7 mouse cellular contexts compared by ENCODE assay signal in genomic region chr11:57963291-57963870, GRCm38 (mm10). TPM values are rescaled to one million over a fixed set of nuclear protein-coding genes. Genes with fewer than 3 reads are reported as not detected.
A peak's percentile ranks its signal among the peaks of the same experiment; 100 is the strongest.
DNase-seq lines count a peak whose midpoint lies in the region; ATAC-seq and TF ChIP-seq lines count a peak whose summit lies in the region.

No protein-coding gene starts in this region.

- ATAC-seq in lung, embryonic 16.5 days (ENCODE audit: low read depth): no peak
- ATAC-seq in forebrain, embryonic 12.5 days (ENCODE audit: low FRiP score): no peak
- ATAC-seq in limb, embryonic 14.5 days (ENCODE audit: low FRiP score, low read depth): no peak
- ATAC-seq in stomach, embryonic 14.5 days (ENCODE audit: insufficient number of reproducible peaks, insufficient read depth, low FRiP score, low read depth): no peak

- no peaks in the 10 kb centered on the region for H3K9me3 ChIP-seq in lung, embryonic 16.5 days (ENCODE audit: control insufficient read depth, low read length)
- no peaks in the 10 kb centered on the region for H3K9me3 ChIP-seq in forebrain, embryonic 12.5 days
- no peaks in the 10 kb centered on the region for H3K9me3 ChIP-seq in limb, embryonic 14.5 days (ENCODE audit: control insufficient read depth, low read length)
- H3K9me3 ChIP-seq in stomach, embryonic 14.5 days (ENCODE audit: control insufficient read depth, low read depth, low read length): no peaks in the 10 kb centered on the region; the same call in 1 of the 2 replicates

- DNase-seq in lung, postnatal 36 days: no peak
- DNase-seq in limb, embryonic 14.5 days (ENCODE audit: low spot score): no peak
- DNase-seq in B cell, adult 2 months: no peak
- DNase-seq in urinary bladder, postnatal 36 days (ENCODE audit: low spot score in 2 of 2): no peak

- peak overlapping the region; percentile 84 for H3K9ac ChIP-seq in lung, embryonic 16.5 days (ENCODE audit: low read length)
- H3K9ac ChIP-seq in forebrain, embryonic 12.5 days: peak overlapping the region; percentile 76; the same call in 1 of the 2 replicates
- H3K9ac ChIP-seq in limb, embryonic 14.5 days (ENCODE audit: low read depth, low read length, severe bottlenecking): no peak overlapping the region
- peak overlapping the region; percentile 62; the same call in 1 of the 2 replicates for H3K9ac ChIP-seq in stomach, embryonic 14.5 days (replicated peaks; ENCODE audit: low read depth, low read length)

- TF ChIP-seq POLR2A in limb, embryonic 14.5 days (IDR thresholded peaks at IDR 0.05; ENCODE audit: borderline replicate concordance, extremely low read depth, insufficient read depth, insufficient read length): no peak

- H3K36me3 ChIP-seq in lung, embryonic 16.5 days (ENCODE audit: control insufficient read depth, insufficient read depth, low read length): no peaks in the 10 kb centered on the region
- no peaks in the 10 kb centered on the region for H3K36me3 ChIP-seq in forebrain, embryonic 12.5 days (replicated peaks)
- no peaks in the 10 kb centered on the region for H3K36me3 ChIP-seq in limb, embryonic 14.5 days (ENCODE audit: control insufficient read depth, insufficient read depth, low read length)
- H3K36me3 ChIP-seq in stomach, embryonic 14.5 days (ENCODE audit: control insufficient read depth, insufficient read depth, low read length): no peaks in the 10 kb centered on the region

- no peak overlapping the region for H3K27ac ChIP-seq in lung, embryonic 16.5 days (ENCODE audit: low read length)
- H3K27ac ChIP-seq in forebrain, embryonic 12.5 days: no peak overlapping the region
- H3K27ac ChIP-seq in limb, embryonic 14.5 days (replicated peaks; ENCODE audit: low read depth, low read length): no peak overlapping the region
- H3K27ac ChIP-seq in stomach, embryonic 14.5 days (ENCODE audit: low read length): no peak overlapping the region

- no peaks in the 10 kb centered on the region for H3K27me3 ChIP-seq in lung, embryonic 16.5 days (ENCODE audit: control insufficient read depth, insufficient read depth, low read depth, low read length)
- no peaks in the 10 kb centered on the region; the same call in 1 of the 2 replicates for H3K27me3 ChIP-seq in forebrain, embryonic 12.5 days
- H3K27me3 ChIP-seq in limb, embryonic 14.5 days (ENCODE audit: control insufficient read depth, insufficient read depth, low read length): no peaks in the 10 kb centered on the region
- no peaks in the 10 kb centered on the region for H3K27me3 ChIP-seq in stomach, embryonic 14.5 days (ENCODE audit: control insufficient read depth, insufficient read depth, low read length)

- H3K4me3 ChIP-seq in lung, embryonic 16.5 days (ENCODE audit: low read length): peak overlapping the region; percentile 82
- peak overlapping the region; percentile 54 for H3K4me3 ChIP-seq in forebrain, embryonic 12.5 days (replicated peaks)
- H3K4me3 ChIP-seq in limb, embryonic 14.5 days (replicated peaks; ENCODE audit: low read length): peak overlapping the region; percentile 59
- peak overlapping the region; percentile 52 for H3K4me3 ChIP-seq in stomach, embryonic 14.5 days (ENCODE audit: low read depth, low read length)

- peak overlapping the region; percentile 88 for H3K4me2 ChIP-seq in lung, embryonic 16.5 days (ENCODE audit: low read depth, low read length)
- peak overlapping the region; percentile 71 for H3K4me2 ChIP-seq in forebrain, embryonic 12.5 days
- peak overlapping the region; percentile 82 for H3K4me2 ChIP-seq in limb, embryonic 14.5 days (replicated peaks; ENCODE audit: low read depth, low read length, severe bottlenecking)
- peak overlapping the region; percentile 56 for H3K4me2 ChIP-seq in stomach, embryonic 14.5 days (replicated peaks; ENCODE audit: low read depth, low read length)

- 33% methylated on average over 9 of the region's 9 CpGs for WGBS in lung, embryonic 16.5 days
- 33% methylated on average over 9 of the region's 9 CpGs for WGBS in forebrain, embryonic 12.5 days
- WGBS in limb, embryonic 14.5 days: 39% methylated on average over 9 of the region's 9 CpGs
- 42% methylated on average over 9 of the region's 9 CpGs for WGBS in stomach, embryonic 14.5 days

- H3K4me1 ChIP-seq in lung, embryonic 16.5 days (replicated peaks; ENCODE audit: control insufficient read depth, insufficient read depth, low read length): peaks cover 9% of the 10 kb centered on the region
- H3K4me1 ChIP-seq in forebrain, embryonic 12.5 days: peaks cover 8% of the 10 kb centered on the region
- H3K4me1 ChIP-seq in limb, embryonic 14.5 days (ENCODE audit: control insufficient read depth, insufficient read depth, low read length): no peaks in the 10 kb centered on the region
- no peaks in the 10 kb centered on the region for H3K4me1 ChIP-seq in stomach, embryonic 14.5 days (ENCODE audit: control insufficient read depth, insufficient read depth, low read length)

RNA-seq across cellular contexts. Expression of gene Larp1, which starts 45.5 kb away (rescaled TPM):
- 15.3 and 16.3 TPM in 2 replicates for polyA plus RNA-seq in lung, embryonic 16.5 days (2015; fragmentation: Nextera tagmentation; extraction: Ambion mirVana)
- 16.0 and 17.9 TPM in 2 replicates for polyA plus RNA-seq in forebrain, embryonic 12.5 days (2016; fragmentation: Nextera tagmentation; extraction: Ambion mirVana)
- 46.4 and 46.9 TPM in 2 replicates for polyA plus RNA-seq in limb, embryonic 14.5 days (2012; rRNA removed)
- polyA plus RNA-seq in limb, embryonic 14.5 days (2014; fragmentation: Nextera tagmentation; extraction: Ambion mirVana): 24.7 and 26.9 TPM in 2 replicates
- polyA plus RNA-seq in stomach, embryonic 14.5 days (2014; fragmentation: Nextera tagmentation; extraction: Ambion mirVana): 23.9 and 24.1 TPM in 2 replicates
